Mouse (Mus musculus) stomach, embryonic 14.5 days (tissue): ENCODE measurements around the gene Prkcz. TPM values are rescaled to one million over a fixed set of nuclear protein-coding genes. Genes with fewer than 3 reads are reported as not detected.

Experiments used
- ATAC-seq: fragments of 200-750 bp; cut with Nextera tagmentation; 2 replicates; pipeline ENCODE4 v1.8.0; 2017; ENCODE audit warnings: low read depth, moderate TSS enrichment; ENCODE audit not compliant: insufficient number of reproducible peaks, insufficient read depth, low FRiP score
- H3K27ac ChIP-seq: fragments of 300-500 bp; sonication (generic); 2 replicates; pipeline ENCODE4 v1.5.1; 2014; ENCODE audit warnings: mild to moderate bottlenecking, low read length, moderate library complexity, mixed read lengths
- H3K27me3 ChIP-seq: fragments of 300-500 bp; sonication (generic); 2 replicates; pipeline ENCODE4 v1.6.1; 2014; ENCODE audit warnings: low read length, control low read depth, mixed read lengths; ENCODE audit not compliant: control insufficient read depth, insufficient read depth
- H3K36me3 ChIP-seq: fragments of 300-500 bp; sonication (generic); 2 replicates; pipeline ENCODE4 v1.6.1; 2014; ENCODE audit warnings: mild to moderate bottlenecking, control low read depth, low read length, moderate library complexity, mixed read lengths; ENCODE audit not compliant: control insufficient read depth, insufficient read depth
- H3K4me1 ChIP-seq: fragments of 300-500 bp; sonication (generic); 2 replicates; pipeline ENCODE4 v1.6.1; 2014; ENCODE audit warnings: low read length, control low read depth, mixed read lengths; ENCODE audit not compliant: control insufficient read depth, insufficient read depth
- H3K4me2 ChIP-seq: fragments of 300-500 bp; sonication (generic); replicated peaks from 2 replicates; pipeline ENCODE4 v1.6.1; 2014; ENCODE audit warnings: low read depth, low read length, control low read depth
- H3K4me3 ChIP-seq: fragments of 300-500 bp; sonication (generic); 2 replicates; pipeline ENCODE4 v1.5.1; 2014; ENCODE audit warnings: low read depth, low read length, control low read depth
- H3K9ac ChIP-seq: fragments of 300-500 bp; sonication (generic); replicated peaks from 2 replicates; pipeline ENCODE4 v1.6.1; 2014; ENCODE audit warnings: low read depth, mild to moderate bottlenecking, control low read depth, low read length, moderate library complexity, mixed read lengths
- H3K9me3 ChIP-seq: fragments of 300-500 bp; sonication (generic); 2 replicates; pipeline ENCODE4 v1.6.1; 2016; ENCODE audit warnings: low read depth, low read length, control low read depth; ENCODE audit not compliant: control insufficient read depth
- WGBS: fragments of 180-500 bp; shearing (Covaris S2); extraction: QIAGEN DNeasy Blood & Tissue Kit; methylation state at CpG from one replicate; pipeline ENCODE4 v1.1.7; 2014; 5-methylcytosine and 5-hydroxymethylcytosine counted together
- polyA plus RNA-seq: library from polyadenylated mRNA; unstranded; fragments of >200 nt; fragmentation: Nextera tagmentation; extraction: Ambion mirVana; gene quantifications from 2 replicates; pipeline ENCODE4 v1.2.1, GENCODE M21; 2014

The Prkcz gene
- polyA plus RNA-seq, 1 experiment from 2014 or later, result 12.9 TPM

DNA sequence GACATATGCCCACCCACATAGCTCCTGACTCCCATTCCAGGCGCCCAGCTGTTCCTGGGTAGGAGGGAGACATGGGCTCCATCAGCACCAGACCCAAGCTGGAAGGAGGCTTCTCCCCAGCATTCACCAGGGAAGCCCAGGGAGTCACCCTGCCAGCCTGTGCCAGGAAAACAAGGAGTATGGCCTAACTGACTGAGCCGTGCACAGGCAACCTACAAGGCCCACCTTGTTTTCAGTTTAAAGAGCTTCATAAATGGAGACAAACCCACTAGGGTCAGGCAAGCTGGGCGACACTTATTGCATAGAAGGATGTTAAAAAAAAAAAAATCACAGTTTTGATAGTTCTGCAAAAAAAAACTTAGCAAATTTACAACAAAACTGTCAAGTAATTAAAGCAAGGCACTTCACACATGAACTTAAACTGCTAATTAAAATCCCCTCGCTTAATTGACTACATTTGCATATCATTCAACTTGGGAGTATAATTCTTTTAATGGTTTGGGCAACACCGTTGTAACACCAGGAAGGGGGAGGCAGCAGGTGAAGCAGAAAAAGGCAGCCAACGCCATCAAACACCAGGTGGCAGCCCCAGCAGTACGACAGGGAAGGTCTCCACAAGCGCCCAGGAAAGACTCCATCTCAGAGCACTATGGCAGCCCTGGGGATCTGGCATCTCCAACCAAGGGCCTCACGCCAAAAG, 148.0 kb downstream of the Prkcz start:
- Histone ChIP-seq H3K4me2 (no peak overlapping the region), H3K27me3 (no peaks in the 10 kb centered on the region), H3K4me3 (no peak overlapping the region), H3K9me3 (no peaks in the 10 kb centered on the region), H3K27ac (no peak overlapping the region), H3K4me1 (peaks cover 57% of the 10 kb centered on the region), H3K36me3 (peaks cover 11% of the 10 kb centered on the region), H3K9ac (no peak overlapping the region)
- WGBS, result 61% methylated on average over 9 of the region's 9 CpGs
- no peak for ATAC-seq

Other genes with a start within 250 kb of the Prkcz start
- gene Ski, start 138.8 kb downstream of the Prkcz start, polyA plus RNA-seq, result 29.6 and 32.0 TPM in 2 replicates
- 63.2 and 65.0 TPM in 2 replicates for gene Faap20, start 111.6 kb downstream of the Prkcz start, polyA plus RNA-seq
- gene Gabrd, start 36.8 kb upstream of the Prkcz start, polyA plus RNA-seq, result not detected in 2 replicates
- 2.8 and 3.8 TPM in 2 replicates for gene Cfap74, start 47.8 kb upstream of the Prkcz start, polyA plus RNA-seq
- 0.29 TPM in 1 of 2 replicates, not detected in the other for gene Tmem52, start 107.8 kb upstream of the Prkcz start, polyA plus RNA-seq
- gene Gnb1, start 130.0 kb upstream of the Prkcz start, polyA plus RNA-seq, result 525 and 534 TPM in 2 replicates
- gene Nadk, start 201.0 kb upstream of the Prkcz start, polyA plus RNA-seq, result 78.4 and 83.8 TPM in 2 replicates
- 10.4 TPM in 2 replicates for gene Slc35e2, start 240.1 kb upstream of the Prkcz start, polyA plus RNA-seq